Mouse (Mus musculus) bone marrow, adult 2 months (tissue): ENCODE measurements around the gene Rpl7a.

Experiments
- CTCF ChIP-seq: fragments of 200-500 bp; IDR thresholded peaks from 2 replicates; pipeline ENCODE4 v1.5.1; 2011; ENCODE audit warnings: low read length, control low read depth; ENCODE audit not compliant: control insufficient read depth, insufficient read depth
- POLR2A ChIP-seq: fragments of 200-500 bp; IDR thresholded peaks from 2 replicates; pipeline ENCODE4 v1.6.1; 2011; ENCODE audit warnings: low read depth, mild to moderate bottlenecking, control low read depth, low read length, borderline replicate concordance; ENCODE audit not compliant: control insufficient read depth

DNA sequence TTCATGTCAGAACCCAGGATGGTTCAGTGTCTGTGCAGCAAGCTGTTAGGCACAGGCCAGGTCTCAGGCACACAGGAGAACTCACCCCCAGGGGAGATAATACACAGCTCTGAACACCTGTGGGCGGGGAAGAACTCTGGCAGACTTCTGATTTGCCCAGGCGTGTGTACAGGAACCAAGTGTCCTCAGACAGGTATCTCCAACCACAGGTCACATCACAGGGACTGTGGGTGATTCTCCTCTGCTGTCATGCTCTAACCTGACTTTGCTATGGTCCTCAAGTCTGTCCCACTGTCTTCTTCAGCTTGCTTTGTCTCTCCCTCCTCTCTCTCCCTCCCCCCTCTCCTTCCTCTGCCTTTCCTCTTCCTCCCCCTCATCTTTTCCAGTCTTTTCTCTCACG is 45.7 kb upstream of the Rpl7a start, which contains the start of gene Abo:
- no peak for TF ChIP-seq CTCF
- TF ChIP-seq POLR2A = no peak
